Mouse (Mus musculus): Measurements from ENCODE around the gene Chrna1.

The Chrna1 gene

GRCm38 (mm10) chr2:73580166-73580565 lies at the start of gene Chrna1:
TSS of gene Chrna1 (minus strand) at chr2:73580338.
- no peak for DNase-seq (ENCODE audit: low spot score)

GRCm38 (mm10) chr2:73618486-73619052 lies 38.4 kb upstream of the Chrna1 start:
- no peak for DNase-seq (ENCODE audit: low spot score)

GRCm38 (mm10) chr2:73616434-73617057 lies 36.4 kb upstream of the Chrna1 start:
- no peak for DNase-seq (ENCODE audit: low spot score)

GRCm38 (mm10) chr2:73615456-73615855 lies 35.3 kb upstream of the Chrna1 start:
- DNase-seq (ENCODE audit: low spot score), result no peak

GRCm38 (mm10) chr2:73614303-73614702 lies 34.2 kb upstream of the Chrna1 start:
- DNase-seq (ENCODE audit: low spot score), result no peak

GRCm38 (mm10) chr2:73612941-73613340 lies 32.8 kb upstream of the Chrna1 start:
- DNase-seq (ENCODE audit: low spot score), result no peak

- DNase-seq (ENCODE audit: low spot score), result no peak
Observed at GRCm38 (mm10) chr2:73612367-73612914, 32.3 kb upstream of the Chrna1 start.

GRCm38 (mm10) chr2:73611798-73612197 lies 31.7 kb upstream of the Chrna1 start:
- no peak for DNase-seq (ENCODE audit: low spot score)

- DNase-seq (ENCODE audit: low spot score), result no peak
Observed at GRCm38 (mm10) chr2:73609724-73610210, 29.6 kb upstream of the Chrna1 start.

- DNase-seq (ENCODE audit: low spot score), result no peak
Observed at GRCm38 (mm10) chr2:73609067-73609723, 29.1 kb upstream of the Chrna1 start.

GRCm38 (mm10) chr2:73608391-73608790 lies 28.3 kb upstream of the Chrna1 start:
- no peak for DNase-seq (ENCODE audit: low spot score)

- DNase-seq (ENCODE audit: low spot score), result no peak
Observed at GRCm38 (mm10) chr2:73607609-73608008, 27.5 kb upstream of the Chrna1 start.

GRCm38 (mm10) chr2:73607146-73607545 lies 27.0 kb upstream of the Chrna1 start:
- no peak for DNase-seq (ENCODE audit: low spot score)

GRCm38 (mm10) chr2:73606616-73607015 lies 26.5 kb upstream of the Chrna1 start:
- no peak for DNase-seq (ENCODE audit: low spot score)

GRCm38 (mm10) chr2:73605077-73605476 lies 24.9 kb upstream of the Chrna1 start:
- no peak for DNase-seq (ENCODE audit: low spot score)

GRCm38 (mm10) chr2:73604579-73604978 lies 24.4 kb upstream of the Chrna1 start:
- DNase-seq (ENCODE audit: low spot score), result no peak

- DNase-seq (ENCODE audit: low spot score), result no peak
Observed at GRCm38 (mm10) chr2:73600650-73601049, 20.5 kb upstream of the Chrna1 start.

- DNase-seq (ENCODE audit: low spot score), result no peak
Observed at GRCm38 (mm10) chr2:73597772-73598171, 17.6 kb upstream of the Chrna1 start.

GRCm38 (mm10) chr2:73596786-73597185 lies 16.6 kb upstream of the Chrna1 start:
- peak; percentile 46 for DNase-seq (ENCODE audit: low spot score)

GRCm38 (mm10) chr2:73596326-73596725 lies 16.2 kb upstream of the Chrna1 start:
- no peak for DNase-seq (ENCODE audit: low spot score)

- no peak for DNase-seq (ENCODE audit: low spot score)
Observed at GRCm38 (mm10) chr2:73593101-73593439, 12.9 kb upstream of the Chrna1 start.

GRCm38 (mm10) chr2:73592231-73593100 lies 12.3 kb upstream of the Chrna1 start:
- DNase-seq (ENCODE audit: low spot score), result no peak
